Mouse (Mus musculus): ENCODE data around the gene Slc22a20.

GRCm38 (mm10) chr19:5988815-5989452, 3.0 kb upstream of the Slc22a20 start:
- no peak for TF ChIP-seq CTCF (IDR thresholded peaks at IDR 0.05; ENCODE audit: insufficient read depth, low read length)
- TF ChIP-seq POLR2A (IDR thresholded peaks at IDR 0.05; ENCODE audit: borderline replicate concordance, extremely low read depth, low read depth, low read length), result no peak
